ENCODE assay signal across 23 mouse cellular contexts in genomic region chr10:82844731-82845130, GRCm38 (mm10). TPM values are rescaled to one million over a fixed set of nuclear protein-coding genes. Genes with fewer than 3 reads are reported as not detected.
"Had no signal": no experiment of that assay in that cellular context is flagged by ENCODE, and none has a peak within 500 bp of the region (broad histone marks: within the 10 kb centered on the region; RNA-seq: fewer than 3 reads in every experiment).

No protein-coding gene starts in this region.

- H3K4me3 ChIP-seq: intestine, embryonic 15.5 days; kidney, embryonic 15.5 days; limb, embryonic 12.5 days; limb, embryonic 15.5 days; midbrain, embryonic 13.5 days; neural tube, embryonic 12.5 days; neural tube, embryonic 15.5 days had no signal

- H3K27me3 ChIP-seq: intestine, embryonic 15.5 days; kidney, embryonic 15.5 days; limb, embryonic 12.5 days; limb, embryonic 15.5 days; midbrain, embryonic 13.5 days; neural tube, embryonic 12.5 days; neural tube, embryonic 15.5 days had no signal

- H3K9me3 ChIP-seq: intestine, embryonic 15.5 days; kidney, embryonic 15.5 days; limb, embryonic 12.5 days; limb, embryonic 15.5 days; midbrain, embryonic 13.5 days; neural tube, embryonic 12.5 days; neural tube, embryonic 15.5 days had no signal

- H3K9ac ChIP-seq: intestine, embryonic 15.5 days; kidney, embryonic 15.5 days; limb, embryonic 12.5 days; limb, embryonic 15.5 days; liver, embryonic 14.5 days; liver, postnatal 0 days; lung, embryonic 14.5 days; midbrain, embryonic 13.5 days; neural tube, embryonic 12.5 days; neural tube, embryonic 15.5 days had no signal

- ATAC-seq: intestine, embryonic 15.5 days; liver, postnatal 0 days; lung, postnatal 0 days; midbrain, embryonic 13.5 days had no signal

- H3K27ac ChIP-seq: intestine, embryonic 15.5 days; kidney, embryonic 15.5 days; limb, embryonic 12.5 days; limb, embryonic 15.5 days; liver, embryonic 14.5 days; macrophage; midbrain, embryonic 13.5 days; neural tube, embryonic 12.5 days; neural tube, embryonic 15.5 days had no signal

- H3K4me1 ChIP-seq: intestine, embryonic 15.5 days; limb, embryonic 15.5 days; midbrain, embryonic 13.5 days; neural tube, embryonic 15.5 days had no signal

- H3K4me2 ChIP-seq: intestine, embryonic 15.5 days; kidney, embryonic 15.5 days; limb, embryonic 12.5 days; limb, embryonic 15.5 days; liver, embryonic 11.5 days; lung, embryonic 14.5 days; midbrain, embryonic 13.5 days; neural tube, embryonic 12.5 days; neural tube, embryonic 15.5 days had no signal

- H3K36me3 ChIP-seq: intestine, embryonic 15.5 days; kidney, embryonic 15.5 days; limb, embryonic 12.5 days; limb, embryonic 15.5 days; midbrain, embryonic 13.5 days; neural tube, embryonic 12.5 days; neural tube, embryonic 15.5 days had no signal

- DNase-seq: kidney, adult 11 months; kidney, adult 8-10 months; kidney, postnatal 10 days; kidney, postnatal 36 days; left cerebral cortex, postnatal 4 days; liver, postnatal 0 days; lung, embryonic 14.5 days; right cerebral cortex, adult 18-20 months; right cerebral cortex, postnatal 14 days; right cerebral cortex, postnatal 4 days; spleen, adult 18-20 months; thymus, postnatal 36 days had no signal

RNA-seq across cellular contexts. Expression of gene Eid3, which starts 21.7 kb away (rescaled TPM):
- polyA plus RNA-seq: liver, postnatal 0 days; lung, postnatal 0 days had no signal
